Mouse (Mus musculus): ENCODE measurements around the gene Itpr2.

GRCm38 (mm10) chr6:146405380-146405779 is 96.6 kb downstream of the Itpr2 start:
- peak; percentile 82 for TF ChIP-seq CTCF (conservative IDR thresholded peaks at IDR 0.05; ENCODE audit: insufficient read depth, insufficient read length, low read depth, low read length)
- no peak for TF ChIP-seq POLR2A (IDR thresholded peaks at IDR 0.05; ENCODE audit: low read depth, low read length)

All from kidney, adult 2 months (tissue).